Mouse (Mus musculus) common myeloid progenitor, adult 5-6 weeks (primary cell): Measurements from ENCODE around the gene Gm45837. TPM values are rescaled to one million over a fixed set of nuclear protein-coding genes. Genes with fewer than 3 reads are reported as not detected.

ENCODE experiments used
- ATAC-seq: replicated peaks from 2 replicates; pipeline ENCODE4 v1.8.0; 2016; ENCODE audit warnings: low read depth, mild to moderate bottlenecking, moderate TSS enrichment, inconsistent platforms; ENCODE audit not compliant: poor library complexity, severe bottlenecking
- total RNA-seq: library from RNA; stranded (forward); fragments of 200-1000, 187-1606 nt; gene quantifications from 2 replicates; pipeline ENCODE4 v1.2.3, GENCODE M21; 2017

Gm45837 gene
- total RNA-seq, 1 experiment from 2014 or later = 6.5 TPM

DNA sequence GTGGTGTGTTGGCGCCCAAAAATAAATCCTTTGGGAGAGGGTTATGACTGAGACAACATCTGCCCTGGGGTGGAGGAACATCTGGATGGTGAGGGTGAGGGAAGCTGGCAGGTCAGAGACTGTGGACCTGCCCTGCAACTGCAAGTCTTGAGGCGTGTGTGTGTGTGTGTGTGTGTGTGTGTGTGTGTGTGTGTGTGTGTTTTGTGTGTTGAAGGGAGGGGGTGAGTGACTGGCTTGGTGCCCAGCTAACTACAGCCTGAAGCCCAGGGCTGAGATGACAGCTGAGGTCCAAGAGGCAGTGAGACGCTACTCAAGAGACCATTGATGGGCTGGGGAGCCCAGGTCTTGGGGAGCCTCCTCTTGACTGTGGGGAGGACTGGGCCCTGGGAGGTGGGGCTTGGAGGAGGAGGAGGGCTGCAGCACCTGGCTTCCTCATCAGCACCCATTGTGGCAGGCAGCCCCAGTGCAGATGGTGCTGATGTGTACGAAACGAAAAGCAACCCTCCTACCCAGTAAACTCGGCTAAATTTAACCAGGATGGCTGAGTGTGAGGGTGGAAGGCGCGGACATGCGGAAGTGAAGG is 71.9 kb downstream of the Gm45837 start:
- ATAC-seq = no peak

DNA sequence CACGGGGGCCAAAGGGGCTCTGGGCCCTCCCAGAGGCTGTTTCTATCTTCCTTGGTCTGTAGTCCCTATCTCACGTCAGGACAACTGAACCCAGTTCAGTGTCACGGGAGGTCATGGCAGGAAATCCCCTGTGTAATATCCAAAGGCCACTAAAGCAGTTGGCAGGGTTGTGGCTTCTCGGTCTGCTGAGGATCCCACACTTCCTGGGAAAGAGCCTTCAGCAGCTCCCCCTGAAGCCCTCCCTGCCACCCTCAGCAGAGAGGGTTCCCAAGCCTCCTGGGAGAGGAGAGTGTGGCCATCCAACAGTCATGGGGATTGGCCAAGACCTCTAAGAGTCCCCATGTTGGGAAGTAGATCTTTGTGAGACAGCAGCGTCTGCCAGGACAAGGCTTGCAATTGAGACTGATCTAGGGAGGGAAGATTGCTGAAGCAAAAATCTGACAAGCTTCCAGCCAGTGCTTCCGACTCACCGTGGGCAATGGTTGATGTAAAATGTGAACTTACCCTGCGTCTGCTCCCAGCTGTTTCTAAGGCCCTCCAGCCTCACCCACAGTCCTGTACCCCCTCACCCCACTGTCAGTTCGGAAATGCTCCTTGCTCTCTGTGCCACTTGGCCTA is 72.9 kb downstream of the Gm45837 start:
- ATAC-seq = no peak

DNA sequence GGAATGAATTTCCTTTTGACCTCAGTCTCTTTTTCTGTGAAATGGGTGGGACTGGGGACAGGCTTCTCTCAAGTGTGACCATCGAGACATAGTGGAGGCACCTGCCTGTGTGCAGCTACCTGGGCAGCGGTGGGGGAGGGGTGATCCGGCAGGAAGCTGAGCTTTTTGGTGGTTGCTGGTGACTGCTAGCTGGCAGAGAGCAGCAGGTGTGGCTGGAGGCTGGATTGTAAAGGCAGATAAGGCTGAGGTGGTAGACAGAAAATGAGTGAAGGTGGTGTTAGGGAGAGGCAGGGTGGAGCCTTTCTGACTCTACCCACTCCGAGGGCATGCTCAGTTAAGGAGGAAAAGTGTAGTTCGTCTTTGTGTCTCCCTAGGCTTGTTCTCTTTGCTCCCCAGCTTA is 76.4 kb downstream of the Gm45837 start:
- no peak for ATAC-seq

GRCm38 (mm10) chr7:101490952-101491351 is 80.3 kb downstream of the Gm45837 start:
- ATAC-seq = no peak

- no peak for ATAC-seq
These were observed 87.7 kb downstream of the Gm45837 start for GRCm38 (mm10) chr7:101498385-101498784.

DNA sequence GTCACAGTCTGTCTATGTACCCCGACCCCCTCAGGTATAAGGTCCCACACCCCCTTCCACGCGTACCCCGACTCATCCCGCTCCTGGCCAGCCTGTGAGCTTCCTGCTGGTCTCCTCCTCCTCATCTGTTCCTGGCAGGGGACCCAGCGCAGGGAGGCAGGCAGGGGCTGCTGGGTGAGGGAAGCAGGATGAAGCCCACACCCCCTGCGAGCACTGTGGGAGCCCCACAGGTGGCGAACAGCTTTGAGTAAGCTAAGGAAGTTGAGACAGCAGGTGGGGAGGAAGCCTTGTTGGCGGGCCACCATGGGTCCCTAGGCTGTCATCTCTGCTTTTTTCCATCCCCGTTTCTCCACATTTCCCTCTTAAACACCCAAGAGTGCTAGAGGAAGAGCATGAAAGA is 88.6 kb downstream of the Gm45837 start:
- ATAC-seq = no peak

DNA sequence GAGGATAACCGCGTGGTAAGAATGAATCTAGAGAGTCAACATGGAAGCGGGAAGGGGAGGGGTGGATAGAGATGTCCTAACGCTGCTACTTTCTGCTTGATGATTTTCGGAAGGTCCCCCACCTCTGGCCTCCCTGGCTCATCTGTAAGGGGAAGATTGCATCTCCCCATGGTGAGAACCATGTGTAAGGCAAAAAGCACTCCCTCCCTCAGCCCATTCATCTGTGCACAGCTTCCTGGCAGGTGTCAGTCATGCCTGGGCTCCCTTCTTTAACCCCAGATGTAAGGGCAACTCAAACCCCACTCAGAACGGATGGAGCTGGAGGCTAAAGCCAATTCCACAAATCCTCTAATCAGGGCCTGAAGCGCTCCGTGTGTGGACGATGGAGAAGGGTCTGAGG is 89.0 kb downstream of the Gm45837 start:
- no peak for ATAC-seq

- no peak for ATAC-seq
These were observed 90.5 kb downstream of the Gm45837 start for GRCm38 (mm10) chr7:101501236-101501635.

- ATAC-seq = no peak
These were observed 91.0 kb downstream of the Gm45837 start for GRCm38 (mm10) chr7:101501675-101502074.

DNA sequence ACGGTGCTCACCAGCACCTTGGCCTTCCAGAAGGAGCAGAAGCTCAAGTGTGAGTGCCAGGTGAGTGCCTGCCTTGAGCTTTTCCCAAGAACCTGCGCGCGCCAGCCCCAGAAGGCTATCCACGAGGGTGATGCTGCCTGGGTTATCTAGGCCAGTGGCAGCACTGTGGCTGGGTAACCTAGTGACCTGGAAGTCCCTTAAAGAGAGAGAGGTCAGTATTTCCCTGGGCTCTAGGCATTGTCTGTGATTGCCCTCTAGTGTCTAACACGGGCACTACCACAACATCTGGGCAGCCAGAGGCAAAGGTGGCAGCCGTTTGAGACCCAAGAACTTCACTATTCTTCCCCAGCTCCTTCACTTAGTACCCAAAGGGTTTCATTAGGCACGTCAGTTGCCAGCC is 92.7 kb downstream of the Gm45837 start:
- peak; percentile 70 for ATAC-seq

DNA sequence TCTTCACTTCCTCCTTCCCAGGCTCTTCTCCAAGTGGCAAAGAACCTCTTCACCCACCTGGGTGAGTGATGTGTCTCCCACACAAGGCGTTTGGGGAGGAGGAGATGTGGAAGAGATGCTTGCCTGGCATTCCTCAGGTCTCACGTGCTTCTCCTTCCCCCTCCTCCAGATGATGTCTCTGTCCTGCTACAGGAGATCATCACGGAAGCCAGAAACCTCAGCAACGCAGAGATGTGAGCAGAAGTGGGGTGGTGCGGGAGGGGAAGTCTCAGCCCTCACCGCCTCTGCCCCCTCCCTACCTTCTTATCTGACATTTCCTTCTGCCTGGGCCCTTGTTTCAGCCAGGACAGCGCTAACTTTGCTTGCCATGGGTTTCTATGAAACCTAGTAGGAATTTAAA is 93.1 kb downstream of the Gm45837 start:
- ATAC-seq = peak; percentile 74

DNA sequence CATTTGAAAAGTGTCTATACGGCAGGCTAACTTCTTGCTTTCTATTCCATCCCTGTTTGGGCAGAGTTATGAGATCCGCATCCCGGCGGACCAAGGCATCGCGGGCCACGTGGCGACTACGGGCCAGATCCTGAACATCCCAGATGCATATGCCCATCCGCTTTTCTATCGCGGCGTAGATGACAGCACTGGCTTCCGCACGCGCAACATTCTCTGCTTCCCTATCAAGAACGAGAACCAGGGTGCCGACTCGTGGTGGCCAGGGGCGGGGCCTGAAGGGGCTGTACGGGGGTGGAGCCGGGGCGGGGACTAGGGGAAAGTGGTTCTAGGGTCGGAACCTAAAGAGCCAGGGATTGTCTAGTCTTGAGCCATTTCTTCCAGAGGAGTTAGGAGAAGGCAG is 93.8 kb downstream of the Gm45837 start:
- ATAC-seq = peak; percentile 75

DNA sequence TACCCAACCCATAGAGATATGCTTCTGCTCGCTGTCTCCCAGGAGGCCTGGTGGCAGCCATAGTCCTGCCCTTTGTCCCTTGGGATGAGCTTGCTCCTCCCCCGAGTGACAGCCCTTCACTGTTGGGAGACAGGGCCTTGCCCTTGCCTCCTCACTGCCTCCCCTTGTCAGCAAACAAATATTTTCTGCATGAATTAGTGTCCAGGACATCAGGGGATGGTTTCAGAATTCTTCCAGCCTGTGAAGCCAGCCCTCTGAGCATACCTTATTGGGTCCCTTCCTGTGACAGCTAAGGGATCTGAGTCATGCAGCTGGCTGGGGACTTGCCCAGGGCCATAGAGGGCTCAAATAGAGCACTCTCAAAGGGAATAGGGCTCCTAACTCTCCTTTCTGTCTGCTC is 98.5 kb downstream of the Gm45837 start:
- no peak for ATAC-seq

DNA sequence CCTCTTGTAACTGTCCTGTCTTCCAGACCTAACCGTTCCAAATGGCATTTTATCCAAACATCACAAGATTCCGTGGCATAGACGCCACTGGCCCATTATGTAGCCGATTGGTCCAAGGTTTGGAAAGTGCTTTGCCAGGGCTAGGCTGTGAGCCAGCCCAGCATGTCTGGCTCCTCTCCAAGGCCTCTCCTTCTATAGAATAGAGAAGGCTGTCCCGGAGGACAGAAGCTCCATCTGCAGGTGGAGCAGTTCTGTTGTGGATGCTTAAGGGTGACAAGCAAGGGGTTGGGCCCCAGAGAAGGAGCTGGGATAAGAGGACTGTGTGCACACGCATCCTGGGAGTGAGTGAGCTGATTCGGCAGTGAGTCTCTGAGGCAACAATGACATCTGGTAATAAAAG is 103.0 kb downstream of the Gm45837 start:
- ATAC-seq = no peak

GRCm38 (mm10) chr7:101514768-101515167 is 104.1 kb downstream of the Gm45837 start:
- no peak for ATAC-seq

- no peak for ATAC-seq
These were observed 104.6 kb downstream of the Gm45837 start for GRCm38 (mm10) chr7:101515295-101515694.

- ATAC-seq = no peak
These were observed 105.8 kb downstream of the Gm45837 start for GRCm38 (mm10) chr7:101516460-101516859.

DNA sequence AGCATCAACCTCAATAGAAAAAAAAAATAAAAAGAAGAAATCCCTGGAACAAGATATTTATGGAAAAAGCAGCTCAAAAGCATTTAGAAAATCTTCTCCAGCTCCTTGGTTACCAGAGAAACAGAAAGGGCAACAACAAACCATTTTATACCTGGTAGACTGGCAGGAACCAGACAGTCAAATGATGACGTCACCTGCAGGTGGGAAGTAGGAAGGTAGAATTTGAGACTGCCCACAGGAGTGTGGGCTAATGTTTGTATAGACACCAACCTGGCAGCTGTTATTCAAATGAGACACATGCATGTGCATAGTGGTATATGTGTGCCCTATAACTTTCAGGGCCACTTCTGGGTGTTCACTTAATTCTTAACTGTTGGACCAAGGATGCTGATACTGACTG is 111.0 kb downstream of the Gm45837 start:
- ATAC-seq = no peak

DNA sequence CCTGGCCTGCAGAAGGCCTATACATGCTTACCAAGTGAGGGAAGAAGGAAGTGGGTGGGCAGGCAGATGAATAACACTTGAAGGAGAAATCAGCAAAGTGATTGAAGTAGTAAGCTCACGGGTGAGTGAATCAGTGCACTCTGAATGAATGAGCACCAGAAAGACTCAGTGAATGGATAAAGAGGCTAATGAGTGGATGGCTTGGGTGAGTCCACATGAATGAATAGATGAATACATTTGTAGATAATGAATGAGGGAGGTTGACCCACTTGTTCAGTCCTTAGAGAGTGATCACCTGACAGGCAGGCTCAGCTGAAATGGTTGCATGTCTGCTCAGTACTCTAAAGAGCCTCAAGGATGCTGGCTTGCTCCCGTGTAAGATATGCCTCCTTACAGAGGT is 112.5 kb downstream of the Gm45837 start:
- ATAC-seq = no peak

- no peak for ATAC-seq
These were observed 115.8 kb downstream of the Gm45837 start for GRCm38 (mm10) chr7:101526484-101526883.

DNA sequence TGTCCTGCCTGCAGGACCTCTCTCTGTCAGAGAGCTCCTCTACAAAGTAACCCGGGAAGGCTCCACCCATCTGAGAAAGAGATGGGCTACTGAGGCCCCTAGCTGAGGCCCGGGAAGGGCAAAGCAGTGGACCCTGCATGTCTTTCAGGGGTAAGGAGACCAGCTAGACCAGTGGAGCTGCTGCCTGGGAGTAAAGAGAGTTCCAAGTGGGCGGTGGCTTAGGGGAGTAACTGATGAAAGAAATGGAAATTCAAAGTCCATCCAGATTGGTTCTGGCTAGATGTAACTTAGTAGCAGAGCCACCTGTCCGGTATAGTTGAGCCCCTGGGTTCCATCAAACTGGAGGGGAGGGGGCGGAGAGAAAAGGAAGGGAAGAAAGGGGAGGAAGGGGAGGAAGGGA is 123.7 kb downstream of the Gm45837 start:
- ATAC-seq = no peak

- no peak for ATAC-seq
These were observed 124.4 kb downstream of the Gm45837 start for GRCm38 (mm10) chr7:101535102-101535501.
